Mouse (Mus musculus) heart, postnatal 0 days (tissue): ENCODE measurements around the gene Ccdc188. TPM values are rescaled to one million over a fixed set of nuclear protein-coding genes. Genes with fewer than 3 reads are reported as not detected.

Source experiments
- ATAC-seq: fragments of 200-750 bp; cut with Nextera tagmentation; 2 replicates; pipeline ENCODE4 v1.8.0; 2017; ENCODE audit warnings: low read depth, moderate number of reproducible peaks, moderate library complexity; ENCODE audit not compliant: insufficient read depth
- DNase-seq: peaks from one replicate; pipeline ENCODE4 v3.0.0-alpha.2; 2016; ENCODE audit warnings: low spot score
- H3K27ac ChIP-seq: fragments of 300-500 bp; sonication (generic); 2 replicates; pipeline ENCODE4 v1.5.1; 2014; ENCODE audit warnings: low read depth, mild to moderate bottlenecking
- H3K27me3 ChIP-seq: fragments of 300-500 bp; sonication (generic); 2 replicates; pipeline ENCODE4 v1.6.1; 2014; ENCODE audit warnings: low read length, mixed read lengths; ENCODE audit not compliant: control insufficient read depth, insufficient read depth
- H3K36me3 ChIP-seq: fragments of 300-500 bp; sonication (generic); replicated peaks from 2 replicates; pipeline ENCODE4 v1.6.1; 2014; ENCODE audit warnings: low read length, mixed read lengths; ENCODE audit not compliant: control insufficient read depth, insufficient read depth
- H3K4me1 ChIP-seq: fragments of 300-500 bp; sonication (generic); 2 replicates; pipeline ENCODE4 v1.6.1; 2014; ENCODE audit warnings: antibody characterized with exemption; ENCODE audit not compliant: control insufficient read depth, insufficient read depth
- H3K4me2 ChIP-seq: fragments of 300-500 bp; sonication (generic); 2 replicates; pipeline ENCODE4 v1.6.1; 2014; ENCODE audit warnings: low read depth, mild to moderate bottlenecking, low read length, moderate library complexity
- H3K4me3 ChIP-seq: fragments of 300-500 bp; sonication (generic); 2 replicates; pipeline ENCODE4 v1.5.1; 2014; ENCODE audit warnings: low read depth, low read length
- H3K9ac ChIP-seq: fragments of 300-500 bp; sonication (generic); replicated peaks from 2 replicates; pipeline ENCODE4 v1.6.1; 2014; ENCODE audit warnings: low read depth, low read length, mixed read lengths
- H3K9me3 ChIP-seq: fragments of 300-500 bp; sonication (generic); replicated peaks from 2 replicates; pipeline ENCODE4 v1.6.1; 2016; ENCODE audit warnings: low read length; ENCODE audit not compliant: control insufficient read depth
- CTCF ChIP-seq: IDR thresholded peaks from 2 replicates; pipeline ENCODE4 v1.5.1; 2016; ENCODE audit warnings: antibody characterized with exemption, control low read depth, low read depth
- EP300 ChIP-seq: IDR thresholded peaks from 2 replicates; pipeline ENCODE4 v1.6.1; 2016; ENCODE audit warnings: antibody characterized with exemption, low read depth
- WGBS: fragments of 180-500 bp; shearing (Covaris S2); extraction: QIAGEN DNeasy Blood & Tissue Kit; methylation state at CpG from one replicate; pipeline ENCODE4 v1.1.7; 2014; 5-methylcytosine and 5-hydroxymethylcytosine counted together
- polyA plus RNA-seq: library from polyadenylated mRNA; unstranded; fragments of >200 nt; fragmentation: Nextera tagmentation; extraction: Ambion mirVana; gene quantifications from 2 replicates; pipeline ENCODE4 v1.2.1, GENCODE M21; 2015
- total RNA-seq: library from RNA; depleted of rRNA; stranded (reverse); fragments of >200 nt; gene quantifications from 2 replicates; pipeline ENCODE4 v1.2.3, GENCODE M21; 2014; ENCODE audit warnings: low replicate concordance

Ccdc188 gene
- total and polyA plus RNA-seq, 2 experiments from 2014 or later, result not detected

DNA sequence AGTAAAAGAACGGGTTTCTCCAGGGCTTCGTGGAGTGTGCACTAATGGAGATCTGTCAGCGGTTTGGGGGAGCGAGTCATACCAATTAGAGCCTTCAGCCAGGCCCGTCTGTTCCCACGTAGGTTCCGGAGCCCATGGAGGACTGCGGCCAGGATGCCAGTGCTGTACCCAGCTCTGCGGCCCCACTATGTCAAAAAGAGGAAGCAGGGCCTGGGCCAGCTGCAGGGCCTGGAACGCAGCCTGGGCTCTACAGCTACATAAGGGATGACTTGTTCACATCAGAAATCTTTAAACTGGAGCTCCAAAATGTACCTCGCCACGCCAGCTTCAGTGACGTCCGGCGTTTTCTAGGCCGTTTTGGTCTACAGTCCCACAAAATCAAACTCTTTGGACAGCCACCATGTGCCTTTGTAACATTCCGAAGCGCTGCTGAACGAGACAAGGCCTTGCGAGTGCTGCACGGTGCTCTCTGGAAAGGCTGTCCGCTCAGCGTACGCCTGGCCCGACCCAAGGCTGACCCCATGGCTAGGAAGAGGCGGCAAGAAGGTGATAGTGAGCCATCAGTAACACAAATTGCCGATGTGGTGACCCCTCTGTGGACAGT lies 31.8 kb downstream of the Ccdc188 start:
- Histone ChIP-seq H3K27ac (peak overlapping the region; percentile 90), H3K9me3 (no peaks in the 10 kb centered on the region), H3K4me1 (peaks cover 20% of the 10 kb centered on the region), H3K4me2 (peak overlapping the region; percentile 88), H3K9ac (peak overlapping the region; percentile 75), H3K4me3 (peak overlapping the region; percentile 88), H3K27me3 (no peaks in the 10 kb centered on the region), H3K36me3 (peaks cover 62% of the 10 kb centered on the region)
- DNase-seq (no peak), ATAC-seq (no peak; the same call in 1 of the 2 replicates)
- TF ChIP-seq EP300 (no peak), CTCF (no peak)
- 3% methylated on average over 27 of the region's 27 CpGs for WGBS

- Histone ChIP-seq H3K4me3 (no peak overlapping the region), H3K27me3 (no peaks in the 10 kb centered on the region), H3K4me1 (peaks cover 20% of the 10 kb centered on the region), H3K9me3 (no peaks in the 10 kb centered on the region), H3K27ac (no peak overlapping the region), H3K36me3 (peaks cover 62% of the 10 kb centered on the region), H3K9ac (peak overlapping the region; percentile 75; the same call in 1 of the 2 replicates), H3K4me2 (peak overlapping the region; percentile 88)
- no peak for TF ChIP-seq CTCF
- TF ChIP-seq EP300, result no peak
- ATAC-seq (no peak), DNase-seq (no peak)
- WGBS, result 63% methylated on average over 4 of the region's 4 CpGs
Measured at GRCm38 (mm10) chr16:18250231-18250630, 32.6 kb downstream of the Ccdc188 start.

GRCm38 (mm10) chr16:18250828-18251790 lies 33.4 kb downstream of the Ccdc188 start:
- no peak overlapping the region for H3K27ac ChIP-seq
- no peaks in the 10 kb centered on the region for H3K27me3 ChIP-seq
- peaks cover 62% of the 10 kb centered on the region for H3K36me3 ChIP-seq
- TF ChIP-seq CTCF, result no peak
- no peak for TF ChIP-seq EP300
- DNase-seq (no peak), ATAC-seq (no peak)
- H3K4me1 ChIP-seq, result peaks cover 20% of the 10 kb centered on the region
- 0 out of 2 replicates have a peak overlapping the region, but pooled peaks have one; percentile 88 for H3K4me2 ChIP-seq
- H3K9ac ChIP-seq, result no peak overlapping the region
- H3K9me3 ChIP-seq, result no peaks in the 10 kb centered on the region
- WGBS, result 49% methylated on average over 10 of the region's 10 CpGs
- H3K4me3 ChIP-seq, result no peak overlapping the region

DNA sequence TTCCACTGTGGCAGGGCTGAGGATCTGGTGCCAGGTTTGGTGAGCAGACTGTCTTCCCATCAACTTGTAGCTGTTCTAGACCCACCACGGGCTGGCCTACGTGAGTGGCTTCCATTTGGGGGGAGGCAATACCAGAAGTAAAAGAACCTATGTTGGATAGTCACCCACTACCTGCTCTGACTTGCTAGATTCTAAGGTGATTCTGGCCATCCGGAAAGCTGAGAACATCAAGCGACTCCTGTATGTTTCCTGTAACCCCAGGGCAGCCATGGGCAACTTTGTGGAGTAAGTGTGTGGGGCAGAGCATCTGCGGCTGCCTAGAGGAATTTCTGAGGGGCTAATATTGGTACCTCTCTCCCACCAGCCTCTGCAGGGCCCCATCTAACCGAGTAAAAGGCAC lies 35.1 kb downstream of the Ccdc188 start:
- peaks cover 10% of the 10 kb centered on the region for H3K4me1 ChIP-seq

GRCm38 (mm10) chr16:18253866-18254265 lies 36.2 kb downstream of the Ccdc188 start:
- Histone ChIP-seq H3K36me3 (peaks cover 79% of the 10 kb centered on the region), H3K4me1 (peaks cover 9% of the 10 kb centered on the region), H3K4me3 (no peak overlapping the region), H3K4me2 (no peak overlapping the region), H3K9me3 (no peaks in the 10 kb centered on the region), H3K27me3 (no peaks in the 10 kb centered on the region), H3K9ac (no peak overlapping the region), H3K27ac (no peak overlapping the region)
- 77% methylated on average over 1 of the region's 1 CpGs for WGBS
- ATAC-seq (no peak), DNase-seq (no peak)
- TF ChIP-seq CTCF (no peak), EP300 (no peak)

More for the DNA sequence above, 35.1 kb downstream of the Ccdc188 start:
- H3K27me3 ChIP-seq, result no peaks in the 10 kb centered on the region
- H3K9me3 ChIP-seq, result no peaks in the 10 kb centered on the region
- no peak overlapping the region for H3K4me2 ChIP-seq
- WGBS, result 77% methylated on average over 6 of the region's 6 CpGs
- TF ChIP-seq CTCF, result no peak
- no peak for TF ChIP-seq EP300
- H3K36me3 ChIP-seq, result peaks cover 70% of the 10 kb centered on the region
- H3K4me3 ChIP-seq, result no peak overlapping the region
- no peak overlapping the region for H3K27ac ChIP-seq
- no peak overlapping the region for H3K9ac ChIP-seq
- no peak for DNase-seq
- ATAC-seq, result no peak
